In genomic region chr13:48544867-48545266, GRCm38 (mm10) we compare ENCODE assay signal across 8 mouse cellular contexts. TPM values are rescaled to one million over a fixed set of nuclear protein-coding genes. Genes with fewer than 3 reads are reported as not detected.
DNase-seq lines count a peak whose midpoint lies in the region; ATAC-seq lines count a peak whose summit lies in the region.

No protein-coding gene starts in this region.

- H3K4me1 ChIP-seq in kidney, embryonic 16.5 days (ENCODE audit: insufficient read depth, low read length) = peaks cover 37% of the 10 kb centered on the region
- peaks cover 29% of the 10 kb centered on the region for H3K4me1 ChIP-seq in embryonic facial prominence, embryonic 12.5 days
- peaks cover 15% of the 10 kb centered on the region for H3K4me1 ChIP-seq in intestine, embryonic 15.5 days (replicated peaks)
- H3K4me1 ChIP-seq in neural tube, embryonic 12.5 days = peaks cover 21% of the 10 kb centered on the region

- H3K27me3 ChIP-seq in kidney, embryonic 16.5 days (ENCODE audit: insufficient read depth, low read length) = no peaks in the 10 kb centered on the region
- no peaks in the 10 kb centered on the region for H3K27me3 ChIP-seq in embryonic facial prominence, embryonic 12.5 days
- no peaks in the 10 kb centered on the region for H3K27me3 ChIP-seq in intestine, embryonic 15.5 days (replicated peaks)
- H3K27me3 ChIP-seq in neural tube, embryonic 12.5 days (replicated peaks) = no peaks in the 10 kb centered on the region

- DNase-seq in kidney, adult 11 months = no peak
- DNase-seq in urinary bladder, postnatal 36 days (ENCODE audit: low spot score in 2 of 2) = no peak
- no peak for DNase-seq in c-Kit-positive CD71-positive TER-119-positive erythroid progenitor cells, embryonic 14.5 days (ENCODE audit: low spot score)
- DNase-seq in frontal cortex, postnatal 10 days (ENCODE audit: low spot score in 2 of 2) = no peak

- 41% methylated on average over 4 of the region's 4 CpGs for WGBS in kidney, embryonic 16.5 days
- WGBS in embryonic facial prominence, embryonic 12.5 days = 56% methylated on average over 4 of the region's 4 CpGs
- WGBS in intestine, embryonic 15.5 days = 37% methylated on average over 4 of the region's 4 CpGs
- 47% methylated on average over 4 of the region's 4 CpGs for WGBS in neural tube, embryonic 12.5 days

- peak overlapping the region; percentile 89 for H3K4me3 ChIP-seq in kidney, embryonic 16.5 days (ENCODE audit: low read length)
- H3K4me3 ChIP-seq in embryonic facial prominence, embryonic 12.5 days = peak overlapping the region; percentile 92
- peak overlapping the region; percentile 87 for H3K4me3 ChIP-seq in intestine, embryonic 15.5 days (replicated peaks)
- H3K4me3 ChIP-seq in neural tube, embryonic 12.5 days = peak overlapping the region; percentile 93

- H3K9ac ChIP-seq in kidney, embryonic 16.5 days (replicated peaks; ENCODE audit: low read length) = peak overlapping the region; percentile 56
- peak overlapping the region; percentile 89; the same call in 1 of the 2 replicates for H3K9ac ChIP-seq in embryonic facial prominence, embryonic 12.5 days
- no peak overlapping the region for H3K9ac ChIP-seq in intestine, embryonic 15.5 days
- H3K9ac ChIP-seq in neural tube, embryonic 12.5 days = no peak overlapping the region

- H3K36me3 ChIP-seq in kidney, embryonic 16.5 days (ENCODE audit: insufficient read depth, low read length) = no peaks in the 10 kb centered on the region
- H3K36me3 ChIP-seq in embryonic facial prominence, embryonic 12.5 days = no peaks in the 10 kb centered on the region
- no peaks in the 10 kb centered on the region for H3K36me3 ChIP-seq in intestine, embryonic 15.5 days
- no peaks in the 10 kb centered on the region for H3K36me3 ChIP-seq in neural tube, embryonic 12.5 days

- H3K4me2 ChIP-seq in kidney, embryonic 16.5 days (replicated peaks; ENCODE audit: low read depth, low read length) = peak overlapping the region; percentile 75
- peak overlapping the region; percentile 62 for H3K4me2 ChIP-seq in embryonic facial prominence, embryonic 12.5 days (replicated peaks)
- peak overlapping the region; percentile 58 for H3K4me2 ChIP-seq in intestine, embryonic 15.5 days (replicated peaks)
- peak overlapping the region; percentile 67 for H3K4me2 ChIP-seq in neural tube, embryonic 12.5 days (replicated peaks)

- no peaks in the 10 kb centered on the region for H3K9me3 ChIP-seq in kidney, embryonic 16.5 days (ENCODE audit: low read length)
- no peaks in the 10 kb centered on the region for H3K9me3 ChIP-seq in embryonic facial prominence, embryonic 12.5 days
- no peaks in the 10 kb centered on the region for H3K9me3 ChIP-seq in intestine, embryonic 15.5 days
- H3K9me3 ChIP-seq in neural tube, embryonic 12.5 days = no peaks in the 10 kb centered on the region

- ATAC-seq in kidney, embryonic 16.5 days (ENCODE audit: low FRiP score, low TSS enrichment) = no peak
- ATAC-seq in embryonic facial prominence, embryonic 12.5 days (ENCODE audit: insufficient number of reproducible peaks, insufficient read depth, low FRiP score, low TSS enrichment) = no peak
- no peak for ATAC-seq in intestine, embryonic 15.5 days
- ATAC-seq in neural tube, embryonic 12.5 days (ENCODE audit: low FRiP score, low read depth) = no peak

- H3K27ac ChIP-seq in kidney, embryonic 16.5 days (ENCODE audit: low read length) = peak overlapping the region; percentile 89; the same call in 1 of the 2 replicates
- no peak overlapping the region for H3K27ac ChIP-seq in embryonic facial prominence, embryonic 12.5 days
- H3K27ac ChIP-seq in intestine, embryonic 15.5 days = no peak overlapping the region
- H3K27ac ChIP-seq in neural tube, embryonic 12.5 days = no peak overlapping the region

RNA-seq across cellular contexts. Expression of gene A830005F24Rik, which starts 31.5 kb away (rescaled TPM):
- polyA plus RNA-seq in kidney, embryonic 16.5 days (2015; fragmentation: Nextera tagmentation; extraction: Ambion mirVana) = 0.76 and 1.8 TPM in 2 replicates
- 3.4 and 3.7 TPM in 2 replicates for polyA plus RNA-seq in embryonic facial prominence, embryonic 12.5 days (2016; fragmentation: Nextera tagmentation; extraction: Ambion mirVana)
- 0.37 and 0.99 TPM in 2 replicates for polyA plus RNA-seq in intestine, embryonic 15.5 days (2015; fragmentation: Nextera tagmentation; extraction: Ambion mirVana)
- polyA plus RNA-seq in neural tube, embryonic 12.5 days (2016; fragmentation: Nextera tagmentation; extraction: Ambion mirVana) = 2.7 and 3.0 TPM in 2 replicates

RNA-seq across cellular contexts. Expression of gene Zfp169, which starts 31.6 kb away (rescaled TPM):
- polyA plus RNA-seq in kidney, embryonic 16.5 days (2015; fragmentation: Nextera tagmentation; extraction: Ambion mirVana) = 4.1 and 4.2 TPM in 2 replicates
- polyA plus RNA-seq in embryonic facial prominence, embryonic 12.5 days (2016; fragmentation: Nextera tagmentation; extraction: Ambion mirVana) = 4.4 and 5.3 TPM in 2 replicates
- 3.0 and 3.1 TPM in 2 replicates for polyA plus RNA-seq in intestine, embryonic 15.5 days (2015; fragmentation: Nextera tagmentation; extraction: Ambion mirVana)
- polyA plus RNA-seq in neural tube, embryonic 12.5 days (2016; fragmentation: Nextera tagmentation; extraction: Ambion mirVana) = 4.7 and 5.0 TPM in 2 replicates

Comparison
In these comparisons a context has a peak if more than half of its experiments do, and no peak if none do; other contexts are left out.
1. H3K9ac ChIP-seq: peak in kidney, embryonic 16.5 days (single experiment) and embryonic facial prominence, embryonic 12.5 days (single experiment); none in intestine, embryonic 15.5 days (single experiment) and neural tube, embryonic 12.5 days (single experiment).
2. Peak in every context shown above with its lines, with median percentiles within 50 percentile points of each other: H3K4me2 ChIP-seq and H3K4me3 ChIP-seq.